Mouse (Mus musculus) neural tube, embryonic 13.5 days (tissue): Measurements from ENCODE around the gene Tnfrsf13c. TPM values are rescaled to one million over a fixed set of nuclear protein-coding genes. Genes with fewer than 3 reads are reported as not detected.
"Not testable (repeated sequence)": the region's sequence is repeated elsewhere in the genome, so short reads cannot be mapped to it uniquely, and the experiment has no call there.

Experiments used
- ATAC-seq: fragments of 200-750 bp; cut with Nextera tagmentation; 2 replicates; pipeline ENCODE4 v1.8.0; 2017; ENCODE audit warnings: low read depth, mild to moderate bottlenecking, moderate TSS enrichment, moderate library complexity
- H3K27ac ChIP-seq: fragments of 300-500 bp; sonication (generic); replicated peaks from 2 replicates; pipeline ENCODE4 v1.5.1; 2015; ENCODE audit warnings: moderate library complexity, mild to moderate bottlenecking, inconsistent platforms
- H3K27me3 ChIP-seq: fragments of 300-500 bp; sonication (generic); 2 replicates; pipeline ENCODE4 v1.6.1; 2015; ENCODE audit warnings: mild to moderate bottlenecking, inconsistent platforms
- H3K36me3 ChIP-seq: fragments of 300-500 bp; sonication (generic); 2 replicates; pipeline ENCODE4 v1.6.1; 2015; ENCODE audit warnings: mild to moderate bottlenecking, inconsistent platforms
- H3K4me1 ChIP-seq: fragments of 300-500 bp; sonication (generic); replicated peaks from 2 replicates; pipeline ENCODE4 v1.6.1; 2015; ENCODE audit warnings: inconsistent platforms
- H3K4me2 ChIP-seq: fragments of 300-500 bp; sonication (generic); 2 replicates; pipeline ENCODE4 v1.6.1; 2015; ENCODE audit warnings: inconsistent platforms, mild to moderate bottlenecking, moderate library complexity
- H3K4me3 ChIP-seq: fragments of 300-500 bp; sonication (generic); 2 replicates; pipeline ENCODE4 v1.5.1; 2015; ENCODE audit warnings: mild to moderate bottlenecking, inconsistent platforms
- H3K9ac ChIP-seq: fragments of 300-500 bp; sonication (generic); 2 replicates; pipeline ENCODE4 v1.6.1; 2015; ENCODE audit warnings: moderate library complexity, mild to moderate bottlenecking, inconsistent platforms
- H3K9me3 ChIP-seq: fragments of 300-500 bp; sonication (generic); 2 replicates; pipeline ENCODE4 v1.6.1; 2016; ENCODE audit warnings: inconsistent platforms
- WGBS: fragments of 180-500 bp; shearing (Covaris S2); methylation state at CpG from one replicate; pipeline ENCODE4 v1.1.7; 2015; 5-methylcytosine and 5-hydroxymethylcytosine counted together
- polyA plus RNA-seq: library from polyadenylated mRNA; unstranded; fragments of >200 nt; fragmentation: Nextera tagmentation; extraction: Ambion mirVana; gene quantifications from 2 replicates; pipeline ENCODE4 v1.2.1, GENCODE M21; 2015

Gene Tnfrsf13c
- polyA plus RNA-seq, 1 experiment from 2014 or later: 0.13 TPM

DNA sequence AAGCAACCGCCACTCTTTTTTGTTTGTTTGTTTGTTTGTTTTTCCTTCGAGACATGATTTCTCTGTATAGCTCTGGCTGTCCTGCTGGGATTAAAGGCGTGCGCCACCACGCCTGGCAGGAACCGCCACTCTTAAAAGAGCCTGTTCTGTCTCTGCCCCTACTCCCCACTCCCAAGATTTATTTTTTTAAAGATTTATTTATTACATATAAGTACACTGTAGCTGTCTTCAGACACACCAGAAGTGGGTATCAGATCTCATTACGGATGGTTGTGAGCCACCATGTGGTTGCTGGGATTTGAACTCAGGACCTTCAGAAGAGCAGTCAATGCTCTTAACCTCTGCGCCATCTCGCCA lies 20.6 kb upstream of the Tnfrsf13c start:
- H3K4me3 ChIP-seq: peak overlapping the region; percentile 75
- 20% methylated on average over 9 of the region's 9 CpGs for WGBS
- ATAC-seq, H3K27me3 ChIP-seq, H3K9me3 ChIP-seq, H3K4me1 ChIP-seq, H3K36me3 ChIP-seq: not testable (repeated sequence)
- H3K27ac ChIP-seq: peak overlapping the region; percentile 61; the same call in 1 of the 2 replicates
- H3K9ac ChIP-seq: peak overlapping the region; percentile 65
- peak overlapping the region; percentile 69 for H3K4me2 ChIP-seq

DNA sequence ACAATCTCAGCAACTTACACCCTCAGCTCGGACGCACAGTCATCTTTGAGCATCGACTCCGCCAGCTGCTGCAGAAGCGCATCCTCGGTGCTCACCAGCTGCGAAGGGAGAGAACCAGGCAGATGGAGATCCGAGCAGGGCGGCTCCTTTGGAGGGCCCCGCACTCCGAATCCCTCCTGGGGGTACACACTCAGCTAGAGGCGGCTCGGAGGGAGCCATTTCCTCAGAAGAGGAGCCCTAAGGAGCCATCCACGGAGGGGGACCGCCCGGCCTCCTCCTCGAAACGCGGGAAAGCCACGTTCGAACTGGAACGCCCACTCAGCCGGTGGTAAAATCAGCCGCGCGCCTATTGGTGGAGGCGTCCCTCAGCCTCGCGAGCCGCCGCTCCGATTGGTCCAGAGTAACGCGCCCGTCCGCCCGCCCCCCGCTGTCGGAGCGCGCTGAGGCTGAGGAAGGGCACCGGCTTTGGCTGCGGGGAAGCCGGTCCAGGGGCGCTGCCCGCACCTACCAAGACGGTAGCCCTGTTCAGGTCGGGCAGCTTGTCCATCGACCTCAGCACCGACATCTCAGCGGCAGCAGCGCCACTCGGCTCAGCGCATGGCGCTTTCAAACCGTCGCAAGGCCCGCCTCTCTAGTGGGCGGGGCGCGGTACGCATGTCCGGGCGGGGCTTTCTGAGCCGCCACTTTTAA lies 20.1 kb upstream of the Tnfrsf13c start, which contains the start of gene Cenpm:
Gene Cenpm (minus strand): TSS at position 634 of the 690 bp plus-strand sequence.
- WGBS: under 1% methylated on average over 65 of the region's 65 CpGs
- no peaks in the 10 kb centered on the region for H3K9me3 ChIP-seq

DNA sequence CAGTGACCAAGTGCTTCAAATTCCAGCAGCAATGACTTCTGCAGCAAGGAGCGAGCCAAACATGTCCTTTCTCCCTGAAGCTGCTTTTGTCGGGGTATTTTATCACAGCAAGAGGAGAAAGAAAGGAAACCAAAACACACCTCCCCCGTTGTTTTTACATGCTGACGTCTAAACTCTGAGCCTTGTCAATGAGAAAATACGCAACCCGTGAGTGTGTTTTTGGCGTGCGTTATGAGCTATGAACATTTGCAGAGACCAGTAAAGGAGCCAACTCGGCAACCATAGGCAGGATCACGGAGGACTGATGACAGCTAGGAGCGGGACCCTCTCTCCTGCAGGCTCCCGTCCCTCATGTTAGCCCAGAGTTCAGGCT lies 19.6 kb upstream of the Tnfrsf13c start:
- Histone ChIP-seq H3K4me1 (peaks cover 8% of the 10 kb centered on the region), H3K4me3 (peak overlapping the region; percentile 75), H3K9me3 (no peaks in the 10 kb centered on the region), H3K9ac (peak overlapping the region; percentile 65), H3K4me2 (peak overlapping the region; percentile 69), H3K27ac (no peak overlapping the region), H3K27me3 (no peaks in the 10 kb centered on the region), H3K36me3 (no peaks in the 10 kb centered on the region)
- WGBS: 7% methylated on average over 12 of the region's 12 CpGs
- no peak; the same call in 1 of the 2 replicates for ATAC-seq

More for the DNA sequence above, 20.1 kb upstream of the Tnfrsf13c start, which contains the start of gene Cenpm:
- H3K4me2 ChIP-seq: peak within 1 kb of the TSS; percentile 69
- peak within 1 kb of the TSS; percentile 75 for H3K4me3 ChIP-seq
- peaks cover 8% of the 10 kb centered on the region for H3K4me1 ChIP-seq
- ATAC-seq: peak; percentile 98
- no peaks in the 10 kb centered on the region for H3K36me3 ChIP-seq
- H3K27ac ChIP-seq: peak within 1 kb of the TSS; percentile 61; the same call in 1 of the 2 replicates
- peak within 1 kb of the TSS; percentile 65 for H3K9ac ChIP-seq
- H3K27me3 ChIP-seq: no peaks in the 10 kb centered on the region

DNA sequence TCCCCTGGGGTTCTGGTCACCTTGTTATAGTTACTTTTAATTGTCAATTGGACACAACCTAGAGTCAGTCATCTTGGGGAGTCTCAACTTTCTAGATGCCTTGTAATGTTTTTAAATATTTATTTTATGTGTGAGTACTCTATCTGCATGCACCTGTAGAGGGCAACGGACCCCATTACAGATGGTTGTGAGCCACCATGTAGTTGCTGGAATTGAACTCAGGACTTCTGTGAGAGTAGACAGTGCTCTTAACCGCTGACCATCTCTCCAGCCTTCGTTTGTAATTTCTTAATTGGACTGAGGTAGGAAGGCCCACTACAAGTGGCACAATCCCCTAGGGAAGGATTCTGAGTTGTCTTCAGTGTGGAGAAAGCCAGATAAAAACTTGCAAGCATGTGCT lies 19.1 kb upstream of the Tnfrsf13c start:
- Histone ChIP-seq H3K36me3 (no peaks in the 10 kb centered on the region), H3K4me3 (peak overlapping the region; percentile 75), H3K27ac (no peak overlapping the region), H3K9ac (0 out of 2 replicates have a peak overlapping the region, but pooled peaks have one; percentile 65), H3K9me3 (no peaks in the 10 kb centered on the region), H3K27me3 (no peaks in the 10 kb centered on the region), H3K4me2 (peak overlapping the region; percentile 69), H3K4me1 (peaks cover 8% of the 10 kb centered on the region)
- 73% methylated on average over 3 of the region's 3 CpGs for WGBS
- no peak for ATAC-seq

DNA sequence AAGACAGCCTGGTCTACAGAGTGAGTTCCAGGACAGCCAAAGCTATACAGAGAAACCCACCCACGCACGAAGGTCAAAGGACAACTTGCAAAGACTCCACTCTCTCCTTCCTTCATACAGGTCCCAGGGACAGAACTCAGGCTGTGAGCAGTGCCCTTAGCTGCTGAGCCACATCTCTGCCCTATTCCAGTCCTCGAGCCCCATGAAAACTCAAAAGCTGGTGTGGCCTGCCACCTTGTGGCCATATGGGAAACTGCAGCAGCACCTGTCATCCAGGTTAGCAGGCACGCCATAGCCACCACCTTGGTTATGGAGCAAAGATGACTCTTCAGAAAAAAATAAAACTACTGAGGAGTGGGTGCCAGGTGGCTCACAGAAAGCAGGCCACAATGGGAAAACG lies 12.4 kb upstream of the Tnfrsf13c start:
- WGBS: 22% methylated on average over 5 of the region's 5 CpGs
- peak; percentile 85 for ATAC-seq
- no peak overlapping the region for H3K4me3 ChIP-seq

DNA sequence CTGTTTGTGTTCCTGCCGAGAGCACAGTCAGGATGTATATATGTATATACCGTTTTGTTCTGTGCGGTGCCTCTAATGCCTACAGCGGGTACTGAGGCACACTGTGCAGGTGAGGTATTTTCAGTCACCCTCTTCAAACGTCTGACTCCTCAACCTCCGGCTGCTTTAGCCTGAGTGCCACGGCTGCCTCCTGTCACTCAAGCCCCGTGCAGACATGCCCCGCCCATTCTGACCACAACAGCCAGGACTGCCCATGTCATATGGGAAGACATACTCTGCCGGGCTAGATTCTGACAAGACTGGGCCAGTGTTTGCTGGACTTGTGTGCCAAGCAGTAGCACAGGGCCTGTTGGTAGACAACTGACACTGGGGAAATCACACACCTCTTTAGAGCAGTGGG lies 11.5 kb upstream of the Tnfrsf13c start:
- ATAC-seq: no peak

More for the DNA sequence above, 12.4 kb upstream of the Tnfrsf13c start:
- Histone ChIP-seq H3K27ac (no peak overlapping the region), H3K9ac (no peak overlapping the region), H3K27me3 (no peaks in the 10 kb centered on the region), H3K4me2 (no peak overlapping the region), H3K9me3 (no peaks in the 10 kb centered on the region), H3K36me3 (no peaks in the 10 kb centered on the region), H3K4me1 (no peaks in the 10 kb centered on the region)

DNA sequence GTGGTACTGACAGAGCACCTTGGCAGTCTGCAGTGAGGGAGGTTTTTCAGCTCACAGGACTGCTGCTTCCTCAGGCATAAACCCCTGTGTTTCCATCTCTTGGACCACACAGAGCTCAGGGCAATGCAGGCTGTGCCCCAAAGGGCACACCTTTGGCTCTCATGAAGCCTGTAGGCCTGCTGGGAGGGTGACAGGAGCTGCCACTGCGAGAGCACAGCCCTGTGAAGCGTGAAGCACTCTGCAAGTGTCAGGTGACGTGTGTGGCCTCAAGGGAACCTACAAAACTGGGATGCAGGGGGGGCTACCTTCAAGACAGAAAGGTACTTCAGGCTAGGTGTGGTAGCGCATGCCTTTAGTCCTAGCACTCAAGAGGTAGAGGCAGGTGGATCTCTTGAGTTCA lies 8.5 kb upstream of the Tnfrsf13c start:
- Histone ChIP-seq H3K4me3 (no peak overlapping the region), H3K36me3 (no peaks in the 10 kb centered on the region), H3K27me3 (no peaks in the 10 kb centered on the region), H3K27ac (no peak overlapping the region), H3K4me2 (no peak overlapping the region), H3K4me1 (no peaks in the 10 kb centered on the region), H3K9me3 (no peaks in the 10 kb centered on the region), H3K9ac (no peak overlapping the region)
- WGBS: 77% methylated on average over 4 of the region's 4 CpGs
- ATAC-seq: no peak

More for the DNA sequence above, 11.5 kb upstream of the Tnfrsf13c start:
- H3K9me3 ChIP-seq: no peaks in the 10 kb centered on the region
- WGBS: 86% methylated on average over 10 of the region's 10 CpGs
- H3K36me3 ChIP-seq: no peaks in the 10 kb centered on the region
- H3K27ac ChIP-seq: no peak overlapping the region
- H3K4me3 ChIP-seq: no peak overlapping the region
- H3K4me1 ChIP-seq: no peaks in the 10 kb centered on the region
- H3K4me2 ChIP-seq: no peak overlapping the region
- H3K9ac ChIP-seq: no peak overlapping the region
- no peaks in the 10 kb centered on the region for H3K27me3 ChIP-seq

DNA sequence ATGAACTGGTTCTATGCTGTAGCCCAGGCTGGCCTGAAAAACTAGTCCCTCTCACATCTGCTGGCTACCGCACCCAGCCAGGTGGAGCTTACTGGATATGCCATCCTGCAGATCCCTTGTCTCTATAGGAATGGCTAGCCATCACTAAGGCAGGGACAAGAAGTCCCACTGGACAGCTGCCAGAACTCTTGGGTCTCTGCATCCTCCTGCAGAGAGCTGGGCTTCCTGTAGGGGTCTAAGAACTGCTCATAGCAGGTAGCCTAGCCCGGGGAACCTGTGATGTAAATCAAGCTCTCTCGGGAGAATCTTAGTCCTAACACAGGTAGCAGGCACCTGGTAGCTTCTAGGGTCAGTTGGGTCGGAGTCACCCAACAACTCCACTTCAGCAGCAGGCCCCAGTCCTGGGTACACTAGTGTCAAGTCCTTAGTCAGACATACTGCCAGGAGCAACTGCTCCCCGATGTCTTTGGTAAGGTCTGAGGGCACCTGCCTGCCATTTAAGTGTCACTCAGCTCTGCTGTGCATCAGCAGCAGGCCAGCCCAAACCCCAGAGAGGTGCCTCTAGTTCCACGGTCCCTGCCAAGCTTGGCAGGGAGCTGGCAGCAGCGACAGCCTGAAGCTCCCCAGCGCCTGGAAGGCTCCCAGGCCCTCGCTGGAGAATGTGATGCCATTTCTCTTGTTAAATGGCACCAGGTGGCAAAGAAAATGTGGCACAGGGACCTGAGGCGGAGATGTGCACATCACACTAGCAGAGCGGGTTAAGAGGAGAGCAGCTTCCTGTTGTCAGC lies 7.6 kb upstream of the Tnfrsf13c start:
- 65% methylated on average over 11 of the region's 11 CpGs for WGBS
- H3K27ac ChIP-seq: no peak overlapping the region
- ATAC-seq: no peak
- H3K9ac ChIP-seq: no peak overlapping the region
- no peaks in the 10 kb centered on the region for H3K27me3 ChIP-seq
- no peaks in the 10 kb centered on the region for H3K4me1 ChIP-seq
- no peak overlapping the region for H3K4me3 ChIP-seq
- H3K4me2 ChIP-seq: no peak overlapping the region
- H3K9me3 ChIP-seq: no peaks in the 10 kb centered on the region
- no peaks in the 10 kb centered on the region for H3K36me3 ChIP-seq

DNA sequence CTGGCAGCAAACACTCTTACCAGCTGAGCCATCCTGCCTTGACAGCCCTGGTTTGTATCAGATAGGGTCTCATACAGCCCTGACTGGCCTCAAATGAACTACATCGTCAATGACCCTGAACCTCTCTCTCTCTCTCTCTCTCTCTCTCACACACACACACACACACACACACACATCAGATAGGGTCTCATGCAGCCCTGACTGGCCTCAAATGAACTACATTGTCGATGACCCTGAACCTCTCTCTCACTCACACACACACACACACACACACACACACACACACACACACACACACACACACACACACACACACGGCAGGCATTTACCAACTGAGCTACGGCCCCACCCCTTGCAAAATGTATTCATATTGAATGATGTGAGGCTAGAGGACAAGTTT lies 6.9 kb upstream of the Tnfrsf13c start:
- H3K4me1 ChIP-seq: no peaks in the 10 kb centered on the region
- H3K4me2 ChIP-seq: no peak overlapping the region
- H3K36me3 ChIP-seq: no peaks in the 10 kb centered on the region
- no peaks in the 10 kb centered on the region; the same call in 1 of the 2 replicates for H3K27me3 ChIP-seq
- 84% methylated on average over 4 of the region's 4 CpGs for WGBS
- H3K27ac ChIP-seq: no peak overlapping the region
- H3K9me3 ChIP-seq: no peaks in the 10 kb centered on the region
- no peak overlapping the region for H3K4me3 ChIP-seq
- ATAC-seq: no peak
- H3K9ac ChIP-seq: no peak overlapping the region

DNA sequence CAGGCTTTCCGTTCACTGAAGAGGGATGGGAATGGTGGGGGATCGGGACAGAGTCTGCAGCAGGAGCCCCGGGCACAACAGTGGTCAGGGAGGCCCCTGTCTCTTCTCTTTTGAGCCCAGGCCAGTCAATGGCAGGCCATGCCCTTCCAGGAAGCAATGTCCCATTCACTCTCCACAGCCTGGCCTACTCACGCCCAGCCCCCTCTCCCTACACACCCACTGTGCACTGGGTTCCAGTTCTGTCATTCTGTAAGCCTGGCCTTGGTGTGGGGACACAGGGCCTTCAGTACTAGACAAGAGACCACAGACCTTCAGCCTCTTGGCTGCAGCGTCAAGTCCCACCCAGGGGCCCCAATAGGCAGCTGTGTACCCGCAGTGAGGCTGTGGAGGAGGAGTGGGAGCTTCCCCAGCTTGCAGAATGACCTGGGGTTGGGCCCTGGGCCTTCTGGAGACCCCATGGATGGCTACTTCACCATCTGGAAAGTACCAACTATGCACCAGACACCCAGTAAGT lies 6.0 kb upstream of the Tnfrsf13c start:
- Histone ChIP-seq H3K4me1 (no peaks in the 10 kb centered on the region), H3K27ac (no peak overlapping the region), H3K9ac (no peak overlapping the region), H3K27me3 (peaks cover 5% of the 10 kb centered on the region; the same call in 1 of the 2 replicates), H3K4me3 (no peak overlapping the region), H3K9me3 (no peaks in the 10 kb centered on the region), H3K36me3 (no peaks in the 10 kb centered on the region), H3K4me2 (no peak overlapping the region)
- ATAC-seq: no peak
- WGBS: 60% methylated on average over 6 of the region's 6 CpGs

DNA sequence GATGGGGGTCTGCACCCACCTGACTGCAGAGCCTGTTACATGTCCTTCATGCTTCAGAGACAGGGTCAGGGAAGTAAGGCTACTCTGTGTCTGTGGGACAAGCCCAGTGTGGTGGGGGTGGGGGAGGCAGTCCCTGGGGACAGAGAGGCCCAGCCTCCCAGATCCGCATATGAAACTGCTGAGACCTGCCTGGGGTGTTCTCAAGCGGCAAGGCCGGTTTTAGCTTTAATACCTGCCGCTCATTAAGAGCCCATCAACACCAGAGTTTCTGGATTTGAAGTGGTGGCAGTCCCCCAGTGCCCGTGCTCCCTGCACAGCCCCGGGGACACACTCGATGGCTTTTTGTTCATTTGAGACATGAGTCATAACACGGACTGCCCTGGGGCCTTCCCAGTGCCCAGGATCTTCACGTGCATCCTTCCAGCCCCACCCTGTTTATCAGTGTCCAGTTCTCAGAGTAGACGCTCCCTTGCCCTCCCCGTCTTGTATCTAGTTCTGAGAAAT lies 5.4 kb upstream of the Tnfrsf13c start:
- Histone ChIP-seq H3K9ac (no peak overlapping the region), H3K27me3 (peaks cover 11% of the 10 kb centered on the region)
- WGBS: 49% methylated on average over 11 of the region's 11 CpGs

DNA sequence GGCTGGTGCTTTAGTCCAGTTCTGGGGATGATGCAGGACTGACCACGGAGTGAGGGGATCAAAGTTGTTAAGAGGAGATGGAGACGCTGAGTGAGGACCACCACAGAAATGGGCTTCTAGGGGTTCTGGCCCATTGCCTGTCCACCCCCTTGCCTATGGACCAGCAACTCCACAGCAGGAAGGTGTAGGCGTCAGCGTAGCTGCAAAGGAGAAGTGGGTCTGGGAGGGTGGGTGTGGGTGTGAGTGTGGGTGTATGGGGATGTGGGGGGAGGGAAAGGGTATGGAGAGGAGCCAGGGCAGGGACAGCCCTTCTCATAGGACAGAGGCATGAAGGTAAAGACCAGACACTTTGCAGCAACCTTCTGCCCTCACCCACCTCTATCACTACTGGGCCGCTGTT lies 1.6 kb upstream of the Tnfrsf13c start:
- Histone ChIP-seq H3K27ac (no peak overlapping the region), H3K36me3 (no peaks in the 10 kb centered on the region), H3K4me2 (no peak overlapping the region), H3K9me3 (no peaks in the 10 kb centered on the region), H3K27me3 (peaks cover 31% of the 10 kb centered on the region), H3K4me1 (peaks cover 18% of the 10 kb centered on the region), H3K4me3 (no peak overlapping the region), H3K9ac (no peak overlapping the region)
- 95% methylated on average over 5 of the region's 5 CpGs for WGBS
- no peak for ATAC-seq

More for the DNA sequence above, 5.4 kb upstream of the Tnfrsf13c start:
- Histone ChIP-seq H3K4me1 (peaks cover 1% of the 10 kb centered on the region), H3K9me3 (no peaks in the 10 kb centered on the region), H3K4me2 (no peak overlapping the region), H3K4me3 (no peak overlapping the region), H3K36me3 (no peaks in the 10 kb centered on the region), H3K27ac (no peak overlapping the region)
- ATAC-seq: no peak
